Mouse (Mus musculus): ENCODE measurements at regions not wholly inside any gene's neighbourhood (a gene's known extent, or its start where the extent isn't known, plus 50 kb on each side); places are given as distances from the start of the nearest gene placed in this dataset.
"Not testable (repeated sequence)": the region's sequence is repeated elsewhere in the genome, so short reads cannot be mapped to it uniquely, and the experiment has no call there.

- no peak for DNase-seq (ENCODE audit: low spot score)
- Histone ChIP-seq H3K36me3 (no peaks in the 10 kb centered on the region; the same call in 1 of the 2 replicates), H3K9me3 (0 out of 2 replicates have a peak, but pooled peaks cover 2% of the 10 kb centered on the region), H3K4me1 (replicated peaks) (no peaks in the 10 kb centered on the region), H3K4me3 (no peak overlapping the region), H3K27me3 (ENCODE audit: insufficient read depth, poor library complexity, severe bottlenecking) (no peaks in the 10 kb centered on the region), H3K27ac (no peak overlapping the region)
- WGBS: 59% methylated on average over 2 of the region's 2 CpGs
These were observed 167.0 kb upstream of the Ndn start for GRCm38 (mm10) chr7:62179387-62179786.

- Histone ChIP-seq H3K9me3 (no peaks in the 10 kb centered on the region), H3K27ac (no peak overlapping the region), H3K27me3 (ENCODE audit: insufficient read depth, poor library complexity, severe bottlenecking) (no peaks in the 10 kb centered on the region), H3K36me3 (peaks cover 12% of the 10 kb centered on the region), H3K4me1 (replicated peaks) (no peaks in the 10 kb centered on the region), H3K4me3 (peak overlapping the region; percentile 29; the same call in 1 of the 2 replicates)
- no peak for DNase-seq (ENCODE audit: low spot score)
These were observed 137.8 kb upstream of the Ndn start for GRCm38 (mm10) chr7:62208529-62208928.

DNA sequence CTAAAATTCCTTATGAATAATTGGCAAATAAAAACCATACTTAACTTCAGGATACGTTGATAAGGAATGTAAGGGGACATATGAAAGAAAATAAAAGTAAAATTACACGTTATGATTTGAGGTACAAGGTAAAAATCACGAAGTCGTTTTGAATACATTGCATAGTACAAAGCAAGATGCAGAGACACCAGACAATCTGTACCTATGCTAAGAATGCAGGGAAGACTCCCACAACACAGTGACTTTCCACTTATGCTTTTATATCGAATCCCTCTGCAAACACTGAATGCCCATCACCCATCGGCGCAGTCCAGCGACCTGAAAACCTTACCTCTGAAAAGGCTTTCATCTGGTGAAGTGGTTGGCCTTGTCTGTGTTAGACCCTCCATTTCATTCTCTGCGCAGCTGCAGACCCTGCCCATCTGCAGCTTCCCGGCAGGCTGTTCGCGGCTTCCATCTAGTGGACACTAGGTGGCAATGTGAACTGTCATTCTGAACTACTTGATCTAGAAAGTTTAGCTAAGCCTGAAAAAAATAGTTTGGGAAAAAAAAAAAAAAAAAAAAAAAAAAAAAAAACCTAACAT is 137.2 kb upstream of the Ndn start:
- Histone ChIP-seq H3K9me3 (no peaks in the 10 kb centered on the region), H3K36me3 (peaks cover 7% of the 10 kb centered on the region; the same call in 1 of the 2 replicates), H3K27me3 (ENCODE audit: insufficient read depth, poor library complexity, severe bottlenecking) (no peaks in the 10 kb centered on the region), H3K4me3 (peak overlapping the region; percentile 44), H3K27ac (peak overlapping the region; percentile 77), H3K4me1 (replicated peaks) (no peaks in the 10 kb centered on the region)
- peak; percentile 58 for DNase-seq (ENCODE audit: low spot score)
- WGBS: 35% methylated on average over 12 of the region's 12 CpGs

- H3K4me1 ChIP-seq (replicated peaks): no peaks in the 10 kb centered on the region
- no peak for DNase-seq (ENCODE audit: low spot score)
- no peak overlapping the region for H3K27ac ChIP-seq
- no peaks in the 10 kb centered on the region for H3K36me3 ChIP-seq
- H3K4me3 ChIP-seq: no peak overlapping the region
- H3K27me3 ChIP-seq (ENCODE audit: insufficient read depth, poor library complexity, severe bottlenecking): no peaks in the 10 kb centered on the region
- 33% methylated on average over 4 of the region's 4 CpGs for WGBS
- 0 out of 2 replicates have a peak, but pooled peaks cover 3% of the 10 kb centered on the region for H3K9me3 ChIP-seq
These were observed 121.2 kb upstream of the Ndn start for GRCm38 (mm10) chr7:62225184-62225583.

DNA sequence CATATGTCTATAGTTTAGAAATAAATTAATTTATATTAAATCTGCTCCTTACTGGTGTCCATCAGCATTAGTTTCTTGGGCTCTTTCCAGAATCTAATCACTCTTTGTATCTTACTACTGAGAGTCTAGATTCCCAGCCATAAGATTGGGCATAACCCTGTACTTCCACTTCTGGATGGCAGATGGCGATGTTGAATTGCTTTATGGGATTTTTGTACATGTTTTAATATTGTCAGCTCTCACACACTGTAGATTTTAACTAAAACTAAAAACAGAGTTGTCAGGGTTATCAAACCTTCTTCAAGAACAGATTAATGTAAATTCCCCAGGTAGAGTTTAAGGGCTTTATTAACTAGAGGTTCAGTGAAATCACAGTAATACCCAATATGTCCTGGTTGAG is 118.6 kb upstream of the Ndn start:
- Histone ChIP-seq H3K4me3 (no peak overlapping the region), H3K4me1 (replicated peaks) (peaks cover 15% of the 10 kb centered on the region), H3K9me3 (peaks cover 19% of the 10 kb centered on the region), H3K27ac (no peak overlapping the region), H3K36me3 (no peaks in the 10 kb centered on the region), H3K27me3 (ENCODE audit: insufficient read depth, poor library complexity, severe bottlenecking) (no peaks in the 10 kb centered on the region)
- DNase-seq (ENCODE audit: low spot score): no peak
- WGBS: 11% methylated on average over 1 of the region's 1 CpGs

DNA sequence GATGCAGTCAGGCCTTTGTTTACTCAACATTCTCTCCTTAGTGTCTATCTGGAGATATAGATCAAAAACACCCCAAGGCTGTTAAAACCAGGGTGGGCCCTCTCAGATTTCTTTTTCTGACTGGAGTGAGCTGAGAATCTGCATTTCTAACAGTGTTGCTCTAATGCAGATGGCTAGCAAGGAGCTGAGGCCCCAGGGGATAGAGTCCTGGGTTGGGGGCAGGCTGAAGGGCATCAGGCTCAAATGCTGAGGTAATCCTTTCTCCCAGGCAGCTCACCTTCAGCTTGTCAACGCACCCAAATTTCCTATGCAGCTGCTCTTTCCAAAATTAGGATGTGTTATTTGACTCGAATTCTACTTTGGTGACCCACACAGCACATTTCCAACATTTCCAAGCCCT is 115.7 kb upstream of the Ndn start:
- H3K4me1 ChIP-seq (replicated peaks): peaks cover 15% of the 10 kb centered on the region
- H3K36me3 ChIP-seq: no peaks in the 10 kb centered on the region
- H3K27me3 ChIP-seq (ENCODE audit: insufficient read depth, poor library complexity, severe bottlenecking): no peaks in the 10 kb centered on the region
- H3K9me3 ChIP-seq: peaks cover 19% of the 10 kb centered on the region
- peak overlapping the region; percentile 38 for H3K4me3 ChIP-seq
- DNase-seq (ENCODE audit: low spot score): no peak
- 19% methylated on average over 2 of the region's 2 CpGs for WGBS
- peak overlapping the region; percentile 82 for H3K27ac ChIP-seq

DNA sequence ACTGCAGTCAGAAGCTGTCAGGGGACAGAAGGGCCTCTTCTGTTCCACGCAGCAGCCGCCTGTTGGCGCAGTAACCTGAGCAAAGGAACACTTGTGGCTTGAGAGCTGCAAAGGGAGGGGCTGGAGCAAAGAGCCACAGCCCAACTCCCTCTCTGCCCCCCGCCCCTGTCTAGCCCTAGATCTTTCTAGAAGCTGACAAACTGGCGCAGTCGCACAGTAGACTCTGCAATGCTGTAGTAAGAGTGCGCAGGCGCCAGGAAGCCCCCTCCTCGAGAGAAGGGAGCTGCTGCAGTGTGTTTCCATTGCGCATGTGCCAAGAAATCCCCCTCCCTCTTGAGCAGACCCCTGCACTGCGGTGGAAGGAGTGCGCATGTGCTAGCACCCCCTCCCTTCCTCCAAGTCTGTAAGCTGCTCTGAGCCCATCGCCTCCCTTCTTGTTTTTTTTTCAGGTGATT is 115.2 kb upstream of the Ndn start:
- Histone ChIP-seq H3K9me3 (peaks cover 19% of the 10 kb centered on the region), H3K36me3 (no peaks in the 10 kb centered on the region), H3K27ac (peak overlapping the region; percentile 82), H3K4me1 (replicated peaks) (peaks cover 15% of the 10 kb centered on the region), H3K4me3 (peak overlapping the region; percentile 38), H3K27me3 (ENCODE audit: insufficient read depth, poor library complexity, severe bottlenecking) (no peaks in the 10 kb centered on the region)
- 13% methylated on average over 13 of the region's 13 CpGs for WGBS
- DNase-seq (ENCODE audit: low spot score): peak; percentile 84

GRCm38 (mm10) chr7:62232076-62232475 is 114.3 kb upstream of the Ndn start:
- Histone ChIP-seq H3K27ac (no peak overlapping the region), H3K27me3 (ENCODE audit: insufficient read depth, poor library complexity, severe bottlenecking) (no peaks in the 10 kb centered on the region), H3K4me3 (no peak overlapping the region), H3K9me3 (peaks cover 19% of the 10 kb centered on the region), H3K4me1 (replicated peaks) (peaks cover 15% of the 10 kb centered on the region), H3K36me3 (no peaks in the 10 kb centered on the region)
- 69% methylated on average over 5 of the region's 5 CpGs for WGBS
- no peak for DNase-seq (ENCODE audit: low spot score)

DNA sequence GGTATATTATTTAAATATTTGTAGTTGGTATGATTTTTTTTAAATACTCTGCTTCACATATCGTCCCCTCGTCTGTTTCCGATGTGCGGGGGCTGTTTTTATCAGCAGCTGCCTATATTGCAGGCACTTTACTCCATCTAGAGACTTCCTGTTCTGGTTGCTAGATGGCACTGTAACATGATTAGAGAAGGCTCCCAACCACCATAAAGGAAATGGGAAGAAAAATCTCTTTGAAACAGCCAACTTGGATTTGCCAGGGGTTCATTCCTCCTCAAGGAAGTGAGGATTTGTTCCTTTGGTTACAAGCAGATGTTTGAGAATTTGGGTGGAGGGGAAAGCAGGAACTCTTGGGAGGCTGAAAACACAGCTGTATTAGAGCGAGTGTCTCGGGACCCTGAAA is 112.3 kb upstream of the Ndn start:
- DNase-seq (ENCODE audit: low spot score): no peak
- Histone ChIP-seq H3K27ac (no peak overlapping the region), H3K9me3 (peaks cover 19% of the 10 kb centered on the region), H3K4me3 (no peak overlapping the region), H3K4me1 (replicated peaks) (peaks cover 15% of the 10 kb centered on the region), H3K36me3 (no peaks in the 10 kb centered on the region), H3K27me3 (ENCODE audit: insufficient read depth, poor library complexity, severe bottlenecking) (no peaks in the 10 kb centered on the region)
- WGBS: 76% methylated on average over 6 of the region's 6 CpGs

GRCm38 (mm10) chr7:62235766-62236165 is 110.6 kb upstream of the Ndn start:
- no peaks in the 10 kb centered on the region for H3K36me3 ChIP-seq
- H3K4me3 ChIP-seq: no peak overlapping the region
- peaks cover 10% of the 10 kb centered on the region for H3K4me1 ChIP-seq (replicated peaks)
- no peak overlapping the region for H3K27ac ChIP-seq
- H3K9me3 ChIP-seq: peaks cover 18% of the 10 kb centered on the region
- WGBS: 78% methylated on average over 1 of the region's 1 CpGs
- no peak for DNase-seq (ENCODE audit: low spot score)
- H3K27me3 ChIP-seq (ENCODE audit: insufficient read depth, poor library complexity, severe bottlenecking): no peaks in the 10 kb centered on the region

DNA sequence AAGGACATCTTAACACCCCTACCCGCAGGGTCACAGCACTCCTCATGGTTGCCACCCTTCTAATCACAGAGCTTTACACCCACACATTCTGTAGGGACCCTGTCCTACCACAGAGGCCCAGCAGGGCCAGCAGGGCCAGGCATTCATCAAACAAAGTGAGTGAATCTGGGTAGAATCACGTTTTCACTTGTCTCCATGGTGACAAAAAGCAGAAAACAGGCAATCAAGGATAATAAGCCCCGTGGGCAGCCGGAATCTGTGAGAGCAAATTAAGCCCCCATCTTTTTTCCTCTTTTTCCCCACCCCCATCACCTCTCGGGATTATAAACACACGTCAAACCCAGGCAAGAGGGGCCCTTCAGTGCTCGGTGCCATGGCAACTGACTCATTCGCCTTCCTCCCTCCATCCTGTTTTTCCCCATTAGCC is 84.7 kb upstream of the Ndn start:
- DNase-seq (ENCODE audit: low spot score): peak; percentile 37
- WGBS: 37% methylated on average over 8 of the region's 8 CpGs
- Histone ChIP-seq H3K36me3 (no peaks in the 10 kb centered on the region), H3K9me3 (peaks cover 4% of the 10 kb centered on the region; the same call in 1 of the 2 replicates), H3K27me3 (ENCODE audit: insufficient read depth, poor library complexity, severe bottlenecking) (no peaks in the 10 kb centered on the region), H3K27ac (peak overlapping the region; percentile 69), H3K4me1 (replicated peaks) (peaks cover 14% of the 10 kb centered on the region; the same call in 1 of the 2 replicates), H3K4me3 (no peak overlapping the region)

- H3K4me1 ChIP-seq (replicated peaks): peaks cover 14% of the 10 kb centered on the region; the same call in 1 of the 2 replicates
- 57% methylated on average over 2 of the region's 2 CpGs for WGBS
- peak overlapping the region; percentile 69 for H3K27ac ChIP-seq
- DNase-seq (ENCODE audit: low spot score); H3K9me3 ChIP-seq; H3K4me3 ChIP-seq; H3K36me3 ChIP-seq; H3K27me3 ChIP-seq (ENCODE audit: insufficient read depth, poor library complexity, severe bottlenecking): not testable (repeated sequence)
These were observed 84.2 kb upstream of the Ndn start for GRCm38 (mm10) chr7:62262174-62262573.

GRCm38 (mm10) chr7:62269156-62269855 is 77.1 kb upstream of the Ndn start:
- no peak for DNase-seq (ENCODE audit: low spot score)
- WGBS: 70% methylated on average over 1 of the region's 1 CpGs

More at GRCm38 (mm10) chr7:62269156-62269855, 77.1 kb upstream of the Ndn start:
- Histone ChIP-seq H3K27me3 (ENCODE audit: insufficient read depth, poor library complexity, severe bottlenecking) (no peaks in the 10 kb centered on the region), H3K4me1 (replicated peaks) (peaks cover 9% of the 10 kb centered on the region; the same call in 1 of the 2 replicates), H3K36me3 (no peaks in the 10 kb centered on the region), H3K9me3 (no peaks in the 10 kb centered on the region), H3K27ac (no peak overlapping the region), H3K4me3 (no peak overlapping the region)
